Mouse (Mus musculus) embryo, embryonic 9.5 days (tissue): ENCODE results near the gene Gm3417.
"Not testable (repeated sequence)": the region's sequence is repeated elsewhere in the genome, so short reads cannot be mapped to it uniquely, and the experiment has no call there.

ENCODE experiments used
- DNase-seq: peaks from one replicate; pipeline ENCODE4 v3.0.0-alpha.2; 2017; ENCODE audit errors: extremely low spot score

Gene Gm3417

DNA sequence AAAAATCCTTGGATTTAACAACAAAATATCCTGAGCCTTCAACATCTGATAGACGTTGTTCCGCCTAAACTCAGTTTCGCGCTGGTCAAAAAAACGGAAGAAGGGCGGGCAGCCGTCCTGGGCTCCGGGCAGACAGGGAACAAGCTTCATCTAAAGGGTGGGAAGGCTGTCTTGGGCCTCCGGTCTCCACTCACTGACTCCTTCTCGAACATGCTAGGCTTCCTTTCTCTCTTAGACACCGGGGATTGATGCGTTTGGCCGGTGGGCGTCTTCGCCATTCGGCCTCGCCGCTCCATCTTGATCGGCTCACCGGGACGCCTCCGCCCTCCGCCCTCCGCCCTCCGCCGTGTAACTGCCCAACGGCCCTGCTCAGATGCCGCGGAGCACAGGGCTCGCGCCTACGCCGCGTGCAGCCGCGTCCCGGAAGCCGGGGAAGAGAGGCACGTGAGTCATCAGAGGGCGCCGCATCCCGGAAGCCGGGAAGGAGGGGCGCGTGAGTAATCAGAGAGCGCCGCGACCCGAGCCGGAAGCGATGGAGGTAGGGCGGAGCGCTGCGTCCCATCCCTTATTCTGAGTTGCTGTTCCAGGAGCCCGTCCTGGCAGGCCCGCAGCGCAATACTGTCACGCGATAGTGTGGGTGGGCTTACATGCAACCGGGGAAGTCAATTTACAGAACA, at the start of gene Gm3417, which contains the start of gene 9030025P20Rik:
Gene Gm3417, minus strand, starts transcription at position 429 of the 677 bp plus-strand sequence.
Gene 9030025P20Rik, plus strand, starts transcription at position 107 of the 677 bp plus-strand sequence.
- not testable (repeated sequence) for DNase-seq

DNA sequence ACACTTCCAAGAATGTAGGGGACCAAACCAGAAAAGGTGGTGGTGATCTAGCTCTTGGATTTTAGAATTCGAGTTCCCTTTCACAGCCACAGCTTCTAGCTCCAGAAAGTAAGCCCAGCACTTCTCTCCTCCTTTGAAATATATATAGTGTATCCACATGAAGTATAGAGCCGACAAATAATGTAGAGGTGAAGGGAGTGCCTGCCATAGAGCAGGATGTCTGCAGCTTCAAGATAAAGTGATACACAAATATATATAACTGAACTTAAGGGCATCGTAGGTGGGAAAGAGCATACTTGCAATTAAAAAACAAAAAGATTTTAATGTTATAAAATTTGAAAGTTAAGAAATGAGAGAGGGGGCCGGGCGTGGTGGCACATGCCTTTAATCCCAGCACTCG, 46.9 kb upstream of the Gm3417 start:
- not testable (repeated sequence) for DNase-seq

DNA sequence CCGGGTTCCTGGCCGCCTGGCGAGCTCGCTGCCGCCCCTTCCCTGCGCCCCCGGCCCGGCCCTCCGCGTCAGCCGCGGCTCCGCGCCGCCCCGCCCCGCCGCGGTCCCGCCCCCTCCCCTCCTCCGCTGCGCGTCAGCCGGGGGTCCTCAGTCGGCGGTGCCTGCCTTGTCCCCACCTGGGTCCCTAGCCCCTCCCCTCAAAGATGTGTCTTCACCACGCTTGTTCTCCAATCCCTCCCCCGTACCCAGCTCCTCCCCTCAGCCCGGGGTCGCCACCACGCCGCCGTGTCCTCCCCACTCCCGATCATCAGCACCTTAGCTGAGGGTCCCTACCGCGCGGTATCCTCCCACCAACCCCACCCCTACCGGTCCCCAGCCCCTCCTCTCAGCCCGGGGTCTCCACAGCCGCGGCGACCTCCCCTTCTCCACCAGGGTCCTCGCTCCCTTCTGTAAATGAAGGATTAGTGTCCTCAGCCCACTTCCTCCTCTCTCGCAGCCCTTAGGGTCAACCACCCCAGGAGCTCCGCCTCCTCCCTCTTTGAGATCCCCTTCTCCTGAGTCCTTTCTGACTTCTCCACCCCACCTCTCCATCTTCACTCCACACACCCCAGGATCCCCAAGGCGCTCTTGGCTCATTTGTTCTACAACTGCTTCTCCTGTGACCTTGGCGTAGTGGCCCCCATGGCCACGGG, 46.1 kb upstream of the Gm3417 start:
- DNase-seq, result not testable (repeated sequence)

DNA sequence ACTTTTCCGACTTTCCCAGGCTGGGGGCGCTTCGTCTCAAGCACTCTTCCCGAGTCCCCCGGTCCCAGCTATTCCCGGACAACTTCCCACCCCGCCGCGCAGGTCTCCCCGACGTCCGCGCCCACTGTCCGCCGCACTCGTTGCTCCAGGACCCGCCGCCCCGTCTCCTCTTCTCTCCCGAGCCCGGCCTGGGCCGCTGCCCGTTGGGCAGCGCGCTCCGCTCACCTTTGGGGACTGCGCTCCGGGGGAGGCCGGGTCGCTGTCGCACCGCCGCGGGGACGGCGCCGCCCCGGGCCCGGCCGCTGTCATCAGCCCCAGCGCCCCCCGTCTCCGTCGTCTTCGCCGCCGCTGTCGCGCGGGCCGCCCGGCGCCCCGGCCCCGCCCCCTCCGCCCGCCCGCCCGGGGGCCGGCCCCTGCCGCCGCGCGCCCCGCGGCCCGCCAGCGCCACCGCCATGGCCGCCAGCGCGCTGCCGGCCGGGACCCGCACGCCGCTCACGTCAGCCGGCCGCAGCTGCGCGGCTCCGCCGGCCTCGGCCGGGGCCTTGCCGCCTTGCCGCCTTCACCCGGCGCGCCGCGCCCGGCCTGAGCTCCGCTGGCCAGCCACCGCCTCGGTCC, 45.4 kb upstream of the Gm3417 start:
- not testable (repeated sequence) for DNase-seq

DNA sequence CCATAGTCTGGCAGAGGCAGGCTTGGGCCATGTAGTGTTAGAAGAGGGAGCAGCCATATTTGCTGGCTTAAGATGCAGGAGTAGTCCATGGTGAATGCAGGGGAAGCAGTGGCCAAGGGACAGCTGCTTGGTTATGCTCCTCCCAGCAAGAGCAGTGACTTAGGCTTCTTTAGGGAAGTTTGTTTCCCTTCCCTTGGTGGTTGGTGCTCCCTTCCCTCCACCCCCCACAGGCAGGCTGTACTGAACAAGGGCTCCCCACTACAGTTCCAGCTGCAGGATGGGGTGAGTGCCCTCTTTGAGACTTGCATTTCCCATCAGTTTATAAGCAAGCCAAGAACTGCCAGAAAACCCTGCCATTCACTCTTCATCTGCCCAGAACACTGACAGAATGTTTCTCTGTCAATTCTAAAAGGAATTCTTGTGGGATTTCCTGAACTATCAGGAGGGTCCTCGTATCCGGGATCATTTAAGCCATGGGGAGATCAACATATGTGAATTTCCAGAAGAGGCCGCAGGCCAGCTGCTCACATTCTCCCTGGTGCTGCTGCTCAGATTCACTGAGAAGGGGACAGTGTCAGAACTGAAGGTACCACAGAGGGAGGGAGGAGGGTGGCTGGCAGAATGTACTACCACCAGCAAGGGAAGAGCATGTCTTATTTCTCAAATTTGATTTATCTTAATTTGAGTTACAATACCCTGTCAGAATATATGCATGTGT, 43.1 kb upstream of the Gm3417 start:
- not testable (repeated sequence) for DNase-seq

DNA sequence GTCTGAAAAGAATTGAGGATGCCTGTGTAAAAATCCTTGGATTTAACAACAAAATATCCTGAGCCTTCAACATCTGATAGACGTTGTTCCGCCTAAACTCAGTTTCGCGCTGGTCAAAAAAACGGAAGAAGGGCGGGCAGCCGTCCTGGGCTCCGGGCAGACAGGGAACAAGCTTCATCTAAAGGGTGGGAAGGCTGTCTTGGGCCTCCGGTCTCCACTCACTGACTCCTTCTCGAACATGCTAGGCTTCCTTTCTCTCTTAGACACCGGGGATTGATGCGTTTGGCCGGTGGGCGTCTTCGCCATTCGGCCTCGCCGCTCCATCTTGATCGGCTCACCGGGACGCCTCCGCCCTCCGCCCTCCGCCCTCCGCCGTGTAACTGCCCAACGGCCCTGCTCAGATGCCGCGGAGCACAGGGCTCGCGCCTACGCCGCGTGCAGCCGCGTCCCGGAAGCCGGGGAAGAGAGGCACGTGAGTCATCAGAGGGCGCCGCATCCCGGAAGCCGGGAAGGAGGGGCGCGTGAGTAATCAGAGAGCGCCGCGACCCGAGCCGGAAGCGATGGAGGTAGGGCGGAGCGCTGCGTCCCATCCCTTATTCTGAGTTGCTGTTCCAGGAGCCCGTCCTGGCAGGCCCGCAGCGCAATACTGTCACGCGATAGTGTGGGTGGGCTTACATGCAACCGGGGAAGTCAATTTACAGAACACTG, 31.3 kb upstream of the Gm3417 start, which contains the start of gene Gm3435:
Gene Gm3435, plus strand, starts transcription at position 471 of the 708 bp plus-strand sequence.
- DNase-seq, result not testable (repeated sequence)

DNA sequence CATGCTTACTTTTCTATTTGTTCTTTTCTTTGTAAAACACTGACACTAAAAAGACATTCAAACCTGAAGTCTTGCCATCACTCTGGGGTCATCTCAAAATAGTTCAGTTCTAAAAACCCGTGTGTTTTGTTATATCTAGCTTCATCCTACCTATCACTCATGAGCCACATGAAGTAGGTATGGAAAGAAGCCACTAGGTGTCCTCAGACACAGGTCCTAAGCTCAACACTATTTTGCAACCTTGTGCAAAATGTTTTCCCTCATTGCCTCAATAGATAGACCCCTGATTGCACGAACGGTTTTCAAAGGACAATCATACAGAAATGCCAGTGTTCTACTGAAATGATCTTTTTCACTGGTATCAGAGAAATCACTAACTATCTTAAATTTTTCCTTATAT, 30.5 kb upstream of the Gm3417 start:
- DNase-seq, result not testable (repeated sequence)

DNA sequence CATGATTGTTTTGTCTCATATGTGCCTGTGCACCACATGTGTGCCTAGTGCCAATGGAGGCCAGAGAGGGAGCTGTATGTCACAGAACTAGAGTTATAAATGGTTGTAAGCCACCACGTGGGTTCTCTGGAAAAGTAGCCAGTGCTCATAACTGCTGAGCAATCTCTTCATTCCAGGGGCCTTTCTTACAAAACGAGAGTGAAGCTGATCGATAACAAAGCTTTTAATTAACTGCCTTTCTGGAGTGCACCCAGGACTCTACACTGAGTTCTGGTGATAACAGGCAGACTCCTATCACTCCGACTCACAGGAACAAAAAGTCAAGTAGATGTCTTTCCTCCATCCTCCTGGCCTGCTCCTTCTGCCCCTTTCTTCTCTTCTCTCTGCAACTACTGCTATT, 21.5 kb upstream of the Gm3417 start:
- DNase-seq, result not testable (repeated sequence)

DNA sequence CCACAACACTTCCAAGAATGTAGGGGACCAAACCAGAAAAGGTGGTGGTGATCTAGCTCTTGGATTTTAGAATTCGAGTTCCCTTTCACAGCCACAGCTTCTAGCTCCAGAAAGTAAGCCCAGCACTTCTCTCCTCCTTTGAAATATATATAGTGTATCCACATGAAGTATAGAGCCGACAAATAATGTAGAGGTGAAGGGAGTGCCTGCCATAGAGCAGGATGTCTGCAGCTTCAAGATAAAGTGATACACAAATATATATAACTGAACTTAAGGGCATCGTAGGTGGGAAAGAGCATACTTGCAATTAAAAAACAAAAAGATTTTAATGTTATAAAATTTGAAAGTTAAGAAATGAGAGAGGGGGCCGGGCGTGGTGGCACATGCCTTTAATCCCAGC, 15.6 kb upstream of the Gm3417 start:
- not testable (repeated sequence) for DNase-seq

DNA sequence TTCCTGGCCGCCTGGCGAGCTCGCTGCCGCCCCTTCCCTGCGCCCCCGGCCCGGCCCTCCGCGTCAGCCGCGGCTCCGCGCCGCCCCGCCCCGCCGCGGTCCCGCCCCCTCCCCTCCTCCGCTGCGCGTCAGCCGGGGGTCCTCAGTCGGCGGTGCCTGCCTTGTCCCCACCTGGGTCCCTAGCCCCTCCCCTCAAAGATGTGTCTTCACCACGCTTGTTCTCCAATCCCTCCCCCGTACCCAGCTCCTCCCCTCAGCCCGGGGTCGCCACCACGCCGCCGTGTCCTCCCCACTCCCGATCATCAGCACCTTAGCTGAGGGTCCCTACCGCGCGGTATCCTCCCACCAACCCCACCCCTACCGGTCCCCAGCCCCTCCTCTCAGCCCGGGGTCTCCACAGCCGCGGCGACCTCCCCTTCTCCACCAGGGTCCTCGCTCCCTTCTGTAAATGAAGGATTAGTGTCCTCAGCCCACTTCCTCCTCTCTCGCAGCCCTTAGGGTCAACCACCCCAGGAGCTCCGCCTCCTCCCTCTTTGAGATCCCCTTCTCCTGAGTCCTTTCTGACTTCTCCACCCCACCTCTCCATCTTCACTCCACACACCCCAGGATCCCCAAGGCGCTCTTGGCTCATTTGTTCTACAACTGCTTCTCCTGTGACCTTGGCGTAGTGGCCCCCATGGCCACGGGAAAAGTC, 14.7 kb upstream of the Gm3417 start:
- DNase-seq, result not testable (repeated sequence)

DNA sequence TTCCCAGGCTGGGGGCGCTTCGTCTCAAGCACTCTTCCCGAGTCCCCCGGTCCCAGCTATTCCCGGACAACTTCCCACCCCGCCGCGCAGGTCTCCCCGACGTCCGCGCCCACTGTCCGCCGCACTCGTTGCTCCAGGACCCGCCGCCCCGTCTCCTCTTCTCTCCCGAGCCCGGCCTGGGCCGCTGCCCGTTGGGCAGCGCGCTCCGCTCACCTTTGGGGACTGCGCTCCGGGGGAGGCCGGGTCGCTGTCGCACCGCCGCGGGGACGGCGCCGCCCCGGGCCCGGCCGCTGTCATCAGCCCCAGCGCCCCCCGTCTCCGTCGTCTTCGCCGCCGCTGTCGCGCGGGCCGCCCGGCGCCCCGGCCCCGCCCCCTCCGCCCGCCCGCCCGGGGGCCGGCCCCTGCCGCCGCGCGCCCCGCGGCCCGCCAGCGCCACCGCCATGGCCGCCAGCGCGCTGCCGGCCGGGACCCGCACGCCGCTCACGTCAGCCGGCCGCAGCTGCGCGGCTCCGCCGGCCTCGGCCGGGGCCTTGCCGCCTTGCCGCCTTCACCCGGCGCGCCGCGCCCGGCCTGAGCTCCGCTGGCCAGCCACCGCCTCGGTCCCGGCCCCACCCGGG, 14.0 kb upstream of the Gm3417 start:
- DNase-seq, result not testable (repeated sequence)

DNA sequence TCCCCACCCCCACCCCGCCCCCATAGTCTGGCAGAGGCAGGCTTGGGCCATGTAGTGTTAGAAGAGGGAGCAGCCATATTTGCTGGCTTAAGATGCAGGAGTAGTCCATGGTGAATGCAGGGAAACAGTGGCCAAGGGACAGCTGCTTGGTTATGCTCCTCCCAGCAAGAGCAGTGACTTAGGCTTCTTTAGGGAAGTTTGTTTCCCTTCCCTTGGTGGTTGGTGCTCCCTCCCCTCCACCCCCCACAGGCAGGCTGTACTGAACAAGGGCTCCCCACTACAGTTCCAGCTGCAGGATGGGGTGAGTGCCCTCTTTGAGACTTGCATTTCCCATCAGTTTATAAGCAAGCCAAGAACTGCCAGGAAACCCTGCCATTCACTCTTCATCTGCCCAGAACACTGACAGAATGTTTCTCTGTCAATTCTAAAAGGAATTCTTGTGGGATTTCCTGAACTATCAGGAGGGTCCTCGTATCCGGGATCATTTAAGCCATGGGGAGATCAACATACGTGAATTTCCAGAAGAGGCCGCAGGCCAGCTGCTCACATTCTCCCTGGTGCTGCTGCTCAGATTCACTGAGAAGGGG, 11.6 kb upstream of the Gm3417 start:
- not testable (repeated sequence) for DNase-seq

DNA sequence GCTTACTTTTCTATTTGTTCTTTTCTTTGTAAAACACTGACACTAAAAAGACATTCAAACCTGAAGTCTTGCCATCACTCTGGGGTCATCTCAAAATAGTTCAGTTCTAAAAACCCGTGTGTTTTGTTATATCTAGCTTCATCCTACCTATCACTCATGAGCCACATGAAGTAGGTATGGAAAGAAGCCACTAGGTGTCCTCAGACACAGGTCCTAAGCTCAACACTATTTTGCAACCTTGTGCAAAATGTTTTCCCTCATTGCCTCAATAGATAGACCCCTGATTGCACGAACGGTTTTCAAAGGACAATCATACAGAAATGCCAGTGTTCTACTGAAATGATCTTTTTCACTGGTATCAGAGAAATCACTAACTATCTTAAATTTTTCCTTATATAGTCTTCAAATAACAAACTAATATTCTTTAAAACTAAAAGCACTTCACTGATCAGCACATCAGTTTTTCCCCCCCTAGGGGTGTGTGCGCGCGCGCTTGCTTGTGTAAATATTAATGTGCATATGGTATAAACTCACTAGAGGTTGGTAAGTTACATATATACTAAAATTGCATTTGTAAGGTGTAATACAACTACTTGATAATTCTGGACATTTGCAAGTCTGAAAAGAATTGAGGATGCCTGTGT, 750 bp downstream of the Gm3417 start:
- DNase-seq, result not testable (repeated sequence)

DNA sequence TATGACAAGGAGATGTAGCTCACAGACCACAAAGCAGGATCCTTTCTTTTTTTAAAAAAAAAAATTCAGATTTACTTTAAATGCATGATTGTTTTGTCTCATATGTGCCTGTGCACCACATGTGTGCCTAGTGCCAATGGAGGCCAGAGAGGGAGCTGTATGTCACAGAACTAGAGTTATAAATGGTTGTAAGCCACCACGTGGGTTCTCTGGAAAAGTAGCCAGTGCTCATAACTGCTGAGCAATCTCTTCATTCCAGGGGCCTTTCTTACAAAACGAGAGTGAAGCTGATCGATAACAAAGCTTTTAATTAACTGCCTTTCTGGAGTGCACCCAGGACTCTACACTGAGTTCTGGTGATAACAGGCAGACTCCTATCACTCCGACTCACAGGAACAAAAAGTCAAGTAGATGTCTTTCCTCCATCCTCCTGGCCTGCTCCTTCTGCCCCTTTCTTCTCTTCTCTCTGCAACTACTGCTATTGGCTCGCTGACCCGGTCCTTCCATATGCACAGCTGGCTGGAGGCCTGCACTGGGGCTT, 10.1 kb downstream of the Gm3417 start:
- not testable (repeated sequence) for DNase-seq

DNA sequence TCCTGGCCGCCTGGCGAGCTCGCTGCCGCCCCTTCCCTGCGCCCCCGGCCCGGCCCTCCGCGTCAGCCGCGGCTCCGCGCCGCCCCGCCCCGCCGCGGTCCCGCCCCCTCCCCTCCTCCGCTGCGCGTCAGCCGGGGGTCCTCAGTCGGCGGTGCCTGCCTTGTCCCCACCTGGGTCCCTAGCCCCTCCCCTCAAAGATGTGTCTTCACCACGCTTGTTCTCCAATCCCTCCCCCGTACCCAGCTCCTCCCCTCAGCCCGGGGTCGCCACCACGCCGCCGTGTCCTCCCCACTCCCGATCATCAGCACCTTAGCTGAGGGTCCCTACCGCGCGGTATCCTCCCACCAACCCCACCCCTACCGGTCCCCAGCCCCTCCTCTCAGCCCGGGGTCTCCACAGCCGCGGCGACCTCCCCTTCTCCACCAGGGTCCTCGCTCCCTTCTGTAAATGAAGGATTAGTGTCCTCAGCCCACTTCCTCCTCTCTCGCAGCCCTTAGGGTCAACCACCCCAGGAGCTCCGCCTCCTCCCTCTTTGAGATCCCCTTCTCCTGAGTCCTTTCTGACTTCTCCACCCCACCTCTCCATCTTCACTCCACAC, 16.9 kb downstream of the Gm3417 start:
- DNase-seq, result not testable (repeated sequence)

DNA sequence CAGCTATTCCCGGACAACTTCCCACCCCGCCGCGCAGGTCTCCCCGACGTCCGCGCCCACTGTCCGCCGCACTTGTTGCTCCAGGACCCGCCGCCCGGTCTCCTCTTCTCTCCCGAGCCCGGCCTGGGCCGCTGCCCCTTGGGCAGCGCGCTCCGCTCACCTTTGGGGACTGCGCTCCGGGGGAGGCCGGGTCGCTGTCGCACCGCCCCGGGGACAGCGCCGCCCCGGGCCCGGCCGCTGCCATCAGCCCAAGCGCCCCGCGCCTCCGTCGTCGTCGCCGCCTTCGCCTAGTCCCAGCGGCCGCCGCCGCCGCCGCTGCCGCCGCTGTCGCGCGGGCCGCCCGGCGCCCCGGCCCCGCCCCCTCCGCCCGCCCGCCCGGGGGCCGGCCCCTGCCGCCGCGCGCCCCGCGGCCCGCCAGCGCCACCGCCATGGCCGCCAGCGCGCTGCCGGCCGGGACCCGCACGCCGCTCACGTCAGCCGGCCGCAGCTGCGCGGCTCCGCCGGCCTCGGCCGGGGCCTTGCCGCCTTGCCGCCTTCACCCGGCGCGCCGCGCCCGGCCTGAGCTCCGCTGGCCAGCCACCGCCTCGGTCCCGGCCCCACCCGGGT, 17.5 kb downstream of the Gm3417 start, which contains the start of gene Phf10:
Gene Phf10, minus strand, starts transcription at position 323 of the 606 bp plus-strand sequence.
- DNase-seq, result peak; percentile 52

DNA sequence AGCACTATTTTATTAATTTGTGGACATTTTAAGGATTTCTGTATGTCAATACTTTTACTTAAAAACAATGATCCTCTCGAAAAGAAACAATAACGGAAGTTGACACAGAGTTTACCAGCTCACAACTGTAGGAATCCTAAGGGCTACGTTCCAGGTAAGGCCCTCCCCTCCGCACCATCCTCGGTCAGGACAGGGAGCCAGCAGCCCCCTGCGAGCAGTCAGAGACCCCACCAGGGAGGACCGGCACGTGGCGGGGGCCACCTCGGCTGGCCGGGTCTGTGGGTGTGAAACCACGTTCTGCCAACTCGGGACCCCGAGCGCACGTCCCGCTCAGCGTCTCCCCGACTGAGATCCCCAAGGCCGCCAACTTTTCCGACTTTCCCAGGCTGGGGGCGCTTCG, 18.1 kb downstream of the Gm3417 start:
- DNase-seq, result peak; percentile 33

DNA sequence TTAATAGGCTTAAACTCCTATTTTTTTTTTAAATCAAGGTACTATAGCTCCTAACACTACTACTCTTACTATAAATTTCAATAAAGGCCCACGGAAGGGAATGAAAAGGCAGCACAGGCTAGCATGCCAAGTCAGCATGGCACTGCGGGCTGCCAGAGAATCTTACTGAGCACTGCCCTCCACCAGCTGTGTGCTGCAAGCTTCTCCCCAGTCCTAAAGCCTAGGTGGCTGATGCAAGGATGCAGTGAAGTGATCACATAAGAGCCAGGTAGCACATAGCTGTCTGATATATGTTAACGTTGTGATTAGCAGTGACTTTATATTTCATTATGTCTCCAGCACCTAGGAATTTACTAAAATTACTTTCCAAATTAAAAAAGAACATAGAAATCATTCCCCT, 18.6 kb downstream of the Gm3417 start:
- no peak for DNase-seq
